Mouse (Mus musculus): ENCODE measurements around the gene Fam155a.

The Fam155a gene

GRCm38 (mm10) chr8:9656901-9657300 lies 114.1 kb downstream of the Fam155a start:
- DNase-seq = no peak

- peak in 1 of 2 experiments; percentile 50 for DNase-seq
Measured at GRCm38 (mm10) chr8:9654826-9655225, 116.1 kb downstream of the Fam155a start.

GRCm38 (mm10) chr8:9653643-9654042 lies 117.3 kb downstream of the Fam155a start:
- DNase-seq = no peak

- DNase-seq = no peak
Measured at GRCm38 (mm10) chr8:9638162-9638561, 132.8 kb downstream of the Fam155a start.

- no peak for DNase-seq
Measured at GRCm38 (mm10) chr8:9635240-9635639, 135.7 kb downstream of the Fam155a start.

GRCm38 (mm10) chr8:9607086-9607701 lies 163.8 kb downstream of the Fam155a start:
- no peak for DNase-seq

GRCm38 (mm10) chr8:9596003-9596402 lies 175.0 kb downstream of the Fam155a start:
- DNase-seq = no peak

- DNase-seq = no peak
Measured at GRCm38 (mm10) chr8:9581836-9582235, 189.1 kb downstream of the Fam155a start.

- no peak for DNase-seq
Measured at GRCm38 (mm10) chr8:9580192-9580591, 190.8 kb downstream of the Fam155a start.

- DNase-seq = no peak
Measured at GRCm38 (mm10) chr8:9571977-9572376, 199.0 kb downstream of the Fam155a start.

- peak; percentile 55 for DNase-seq
Measured at GRCm38 (mm10) chr8:9569516-9570170, 201.3 kb downstream of the Fam155a start.

GRCm38 (mm10) chr8:9549199-9549598 lies 221.8 kb downstream of the Fam155a start:
- no peak for DNase-seq

GRCm38 (mm10) chr8:9547558-9547954 lies 223.4 kb downstream of the Fam155a start:
- DNase-seq = no peak

- DNase-seq = no peak
Measured at GRCm38 (mm10) chr8:9546919-9547557, 223.9 kb downstream of the Fam155a start.

- no peak for DNase-seq
Measured at GRCm38 (mm10) chr8:9546429-9546828, 224.5 kb downstream of the Fam155a start.

- no peak for DNase-seq
Measured at GRCm38 (mm10) chr8:9545665-9546064, 225.3 kb downstream of the Fam155a start.

GRCm38 (mm10) chr8:9535730-9536372 lies 235.1 kb downstream of the Fam155a start:
- DNase-seq = no peak

- no peak for DNase-seq
Measured at GRCm38 (mm10) chr8:9526515-9526914, 244.4 kb downstream of the Fam155a start.

- peak in 1 of 2 experiments; percentile 25 for DNase-seq
Measured at GRCm38 (mm10) chr8:9521577-9521976, 249.4 kb downstream of the Fam155a start.

GRCm38 (mm10) chr8:9500751-9501150 lies 270.2 kb downstream of the Fam155a start:
- peak; percentile 38 to 50 for DNase-seq

- no peak for DNase-seq
Measured at GRCm38 (mm10) chr8:9494225-9494598, 276.7 kb downstream of the Fam155a start.

GRCm38 (mm10) chr8:9493557-9494224 lies 277.3 kb downstream of the Fam155a start:
- no peak for DNase-seq

- DNase-seq = no peak
Measured at GRCm38 (mm10) chr8:9482565-9482964, 288.4 kb downstream of the Fam155a start.

All from cerebellum, postnatal 25 days (tissue).